Mouse (Mus musculus) hindbrain, embryonic 11.5 days (tissue): Measurements from ENCODE around the gene Uaca. TPM values are rescaled to one million over a fixed set of nuclear protein-coding genes. Genes with fewer than 3 reads are reported as not detected.

ENCODE experiments used
- ATAC-seq: fragments of 200-750 bp; cut with Nextera tagmentation; 2 replicates; pipeline ENCODE4 v1.8.0; 2017; ENCODE audit warnings: mild to moderate bottlenecking, moderate TSS enrichment, moderate library complexity; ENCODE audit not compliant: low FRiP score
- DNase-seq: peaks from one replicate; pipeline ENCODE4 v3.0.0-alpha.2; 2015; ENCODE audit warnings: low spot score
- H3K27ac ChIP-seq: fragments of 300-500 bp; sonication (generic); 2 replicates; pipeline ENCODE4 v1.5.1; 2014; ENCODE audit warnings: mild to moderate bottlenecking, low read depth, low read length
- H3K27me3 ChIP-seq: fragments of 300-500 bp; sonication (generic); 2 replicates; pipeline ENCODE4 v1.6.1; 2014; ENCODE audit warnings: mild to moderate bottlenecking, low read length, moderate library complexity, mixed read lengths; ENCODE audit not compliant: control insufficient read depth, insufficient read depth
- H3K36me3 ChIP-seq: fragments of 300-500 bp; sonication (generic); 2 replicates; pipeline ENCODE4 v1.6.1; 2014; ENCODE audit warnings: mild to moderate bottlenecking, low read length, moderate library complexity, mixed read lengths; ENCODE audit not compliant: control insufficient read depth, insufficient read depth
- H3K4me1 ChIP-seq: fragments of 300-500 bp; sonication (generic); replicated peaks from 2 replicates; pipeline ENCODE4 v1.6.1; 2014; ENCODE audit warnings: low read length, mixed read lengths; ENCODE audit not compliant: control insufficient read depth, insufficient read depth
- H3K4me2 ChIP-seq: fragments of 300-500 bp; sonication (generic); replicated peaks from 2 replicates; pipeline ENCODE4 v1.6.1; 2014; ENCODE audit warnings: mild to moderate bottlenecking, low read depth, low read length
- H3K4me3 ChIP-seq: fragments of 300-500 bp; sonication (generic); 2 replicates; pipeline ENCODE4 v1.5.1; 2014; ENCODE audit warnings: low read depth, low read length
- H3K9ac ChIP-seq: fragments of 300-500 bp; sonication (generic); 2 replicates; pipeline ENCODE4 v1.6.1; 2014; ENCODE audit warnings: low read depth, low read length
- H3K9me3 ChIP-seq: fragments of 300-500 bp; sonication (generic); 2 replicates; pipeline ENCODE4 v1.6.1; 2016; ENCODE audit warnings: low read length; ENCODE audit not compliant: control insufficient read depth
- WGBS: fragments of 180-500 bp; shearing (Covaris S2); extraction: QIAGEN DNeasy Blood & Tissue Kit; methylation state at CpG from one replicate; pipeline ENCODE4 v1.1.7; 2014; 5-methylcytosine and 5-hydroxymethylcytosine counted together
- polyA plus RNA-seq: library from polyadenylated mRNA; unstranded; fragments of >200 nt; fragmentation: Nextera tagmentation; extraction: Ambion mirVana; gene quantifications from 2 replicates; pipeline ENCODE4 v1.2.1, GENCODE M21; 2014

Uaca gene
- polyA plus RNA-seq, 1 experiment from 2014 or later = 22.3 TPM

DNA sequence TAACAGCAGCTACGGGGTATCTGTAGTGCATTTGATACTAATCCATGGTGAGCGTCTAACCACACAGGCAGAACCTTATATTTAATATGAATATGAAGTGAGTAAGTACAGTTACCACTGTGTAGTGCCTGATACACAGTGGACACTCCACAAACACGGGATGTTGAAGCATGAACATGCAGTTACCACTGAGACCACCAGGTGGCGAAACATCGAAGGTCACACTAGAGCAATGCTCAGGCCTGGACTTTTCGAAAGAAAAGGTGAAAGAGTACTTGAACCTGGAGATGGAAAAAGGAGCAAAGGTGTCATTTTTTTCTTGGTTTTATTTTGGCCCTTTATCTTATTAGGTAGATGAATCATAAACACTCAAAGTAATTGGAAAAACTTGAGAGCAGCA is 38.1 kb upstream of the Uaca start:
- H3K9me3 ChIP-seq = no peaks in the 10 kb centered on the region
- H3K27ac ChIP-seq = no peak overlapping the region
- no peaks in the 10 kb centered on the region for H3K36me3 ChIP-seq
- no peak for ATAC-seq
- no peaks in the 10 kb centered on the region for H3K4me1 ChIP-seq
- no peak overlapping the region for H3K4me2 ChIP-seq
- H3K27me3 ChIP-seq = no peaks in the 10 kb centered on the region
- peak; percentile 80 for DNase-seq
- H3K4me3 ChIP-seq = no peak overlapping the region
- WGBS = 38% methylated on average over 6 of the region's 6 CpGs
- no peak overlapping the region for H3K9ac ChIP-seq

GRCm38 (mm10) chr9:60756866-60757740 is 37.2 kb upstream of the Uaca start:
- Histone ChIP-seq H3K4me2 (no peak overlapping the region), H3K9ac (no peak overlapping the region), H3K4me1 (no peaks in the 10 kb centered on the region), H3K4me3 (no peak overlapping the region), H3K27ac (no peak overlapping the region), H3K9me3 (no peaks in the 10 kb centered on the region), H3K36me3 (no peaks in the 10 kb centered on the region), H3K27me3 (no peaks in the 10 kb centered on the region)
- ATAC-seq (no peak), DNase-seq (no peak)
- WGBS = 81% methylated on average over 15 of the region's 15 CpGs

DNA sequence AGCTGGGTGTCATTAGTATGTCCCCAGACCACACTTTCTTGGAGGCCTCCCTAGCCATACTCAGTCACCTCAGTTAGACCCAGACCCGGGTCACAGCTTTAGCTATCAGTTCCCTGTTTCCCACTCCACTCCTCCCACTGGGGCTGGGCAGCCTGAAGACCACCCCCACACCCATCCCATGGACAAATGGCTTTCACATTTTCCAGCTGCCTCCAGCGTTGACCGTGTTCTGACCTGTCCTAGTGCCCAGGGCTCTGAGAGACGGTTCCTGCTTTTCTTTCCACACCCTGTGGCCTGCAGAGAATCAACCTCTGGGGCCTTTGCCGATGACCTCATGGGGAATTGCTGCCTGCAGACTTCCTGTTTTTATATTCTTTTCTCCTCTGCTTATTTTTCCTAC is 36.5 kb upstream of the Uaca start:
- Histone ChIP-seq H3K36me3 (no peaks in the 10 kb centered on the region), H3K4me3 (no peak overlapping the region), H3K4me2 (no peak overlapping the region), H3K27ac (no peak overlapping the region), H3K9ac (no peak overlapping the region), H3K9me3 (no peaks in the 10 kb centered on the region), H3K27me3 (no peaks in the 10 kb centered on the region), H3K4me1 (no peaks in the 10 kb centered on the region)
- 44% methylated on average over 5 of the region's 5 CpGs for WGBS
- ATAC-seq (no peak), DNase-seq (no peak)

DNA sequence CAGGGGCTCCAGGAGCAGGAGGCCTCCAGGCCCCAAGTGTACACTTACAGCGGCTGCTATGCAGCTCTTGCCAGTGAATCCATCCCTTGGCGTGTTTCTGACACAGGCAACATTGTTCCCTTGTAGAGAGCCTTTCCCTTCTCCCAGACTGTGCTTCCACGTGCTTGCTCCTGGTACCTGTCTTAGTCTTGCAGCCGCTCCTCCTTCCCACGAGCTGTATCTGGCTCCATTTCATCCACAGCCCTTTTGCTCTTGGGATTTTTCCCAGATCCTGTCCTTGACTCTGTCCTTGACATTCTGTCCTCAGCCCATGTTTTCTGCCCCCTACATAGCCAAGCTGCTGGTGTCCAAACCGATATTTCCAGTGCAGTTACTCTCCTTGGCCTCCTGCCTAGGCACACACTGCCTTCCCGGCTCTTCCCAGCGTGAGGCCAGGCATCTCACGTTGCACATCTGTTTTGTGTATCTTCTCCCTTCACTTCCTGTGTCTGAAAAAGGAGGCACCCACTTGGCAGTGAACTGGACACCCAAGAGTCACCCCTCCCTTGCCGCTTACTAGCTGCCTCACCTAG is 34.8 kb upstream of the Uaca start:
- ATAC-seq = no peak
- 70% methylated on average over 10 of the region's 10 CpGs for WGBS

GRCm38 (mm10) chr9:60765181-60765580 is 29.2 kb upstream of the Uaca start:
- H3K27ac ChIP-seq = no peak overlapping the region
- ATAC-seq (no peak), DNase-seq (no peak)
- H3K9me3 ChIP-seq = no peaks in the 10 kb centered on the region
- H3K36me3 ChIP-seq = no peaks in the 10 kb centered on the region
- no peaks in the 10 kb centered on the region for H3K4me1 ChIP-seq
- H3K4me3 ChIP-seq = no peak overlapping the region
- no peak overlapping the region for H3K4me2 ChIP-seq
- 41% methylated on average over 2 of the region's 2 CpGs for WGBS
- no peaks in the 10 kb centered on the region for H3K27me3 ChIP-seq
- no peak overlapping the region for H3K9ac ChIP-seq

More for the DNA sequence above, 34.8 kb upstream of the Uaca start:
- Histone ChIP-seq H3K4me2 (no peak overlapping the region), H3K4me1 (no peaks in the 10 kb centered on the region), H3K27me3 (no peaks in the 10 kb centered on the region), H3K9me3 (no peaks in the 10 kb centered on the region), H3K27ac (no peak overlapping the region), H3K36me3 (no peaks in the 10 kb centered on the region), H3K4me3 (no peak overlapping the region), H3K9ac (no peak overlapping the region)
- no peak for DNase-seq

DNA sequence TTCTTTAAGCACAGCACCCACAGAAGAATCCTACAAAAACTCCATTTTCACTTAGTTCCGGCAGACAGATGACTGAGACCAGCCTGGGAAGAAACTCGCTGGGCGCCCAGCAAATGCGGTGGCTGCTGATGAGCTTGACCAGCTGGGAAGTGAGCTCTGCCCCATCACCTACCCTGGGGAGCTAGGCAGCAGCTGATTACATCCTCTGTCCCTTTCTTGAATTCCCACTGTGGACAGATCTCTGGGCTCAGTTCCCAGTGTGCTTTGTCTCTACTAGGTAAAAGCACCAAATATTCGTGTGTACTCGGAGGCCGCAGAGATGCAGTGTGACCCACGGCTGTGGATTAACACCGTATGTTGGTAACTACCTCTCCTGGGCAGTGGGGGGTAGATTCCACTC is 25.9 kb upstream of the Uaca start:
- Histone ChIP-seq H3K36me3 (no peaks in the 10 kb centered on the region), H3K27ac (no peak overlapping the region), H3K27me3 (no peaks in the 10 kb centered on the region), H3K4me3 (no peak overlapping the region), H3K9ac (no peak overlapping the region), H3K9me3 (no peaks in the 10 kb centered on the region), H3K4me2 (no peak overlapping the region), H3K4me1 (no peaks in the 10 kb centered on the region)
- no peak for DNase-seq
- ATAC-seq = no peak
- 66% methylated on average over 9 of the region's 9 CpGs for WGBS

GRCm38 (mm10) chr9:60769711-60770111 is 24.6 kb upstream of the Uaca start:
- Histone ChIP-seq H3K9ac (no peak overlapping the region), H3K27ac (no peak overlapping the region), H3K4me3 (no peak overlapping the region), H3K36me3 (no peaks in the 10 kb centered on the region), H3K4me2 (no peak overlapping the region), H3K4me1 (no peaks in the 10 kb centered on the region), H3K27me3 (no peaks in the 10 kb centered on the region), H3K9me3 (no peaks in the 10 kb centered on the region)
- 71% methylated on average over 6 of the region's 6 CpGs for WGBS
- ATAC-seq = no peak
- DNase-seq = no peak

DNA sequence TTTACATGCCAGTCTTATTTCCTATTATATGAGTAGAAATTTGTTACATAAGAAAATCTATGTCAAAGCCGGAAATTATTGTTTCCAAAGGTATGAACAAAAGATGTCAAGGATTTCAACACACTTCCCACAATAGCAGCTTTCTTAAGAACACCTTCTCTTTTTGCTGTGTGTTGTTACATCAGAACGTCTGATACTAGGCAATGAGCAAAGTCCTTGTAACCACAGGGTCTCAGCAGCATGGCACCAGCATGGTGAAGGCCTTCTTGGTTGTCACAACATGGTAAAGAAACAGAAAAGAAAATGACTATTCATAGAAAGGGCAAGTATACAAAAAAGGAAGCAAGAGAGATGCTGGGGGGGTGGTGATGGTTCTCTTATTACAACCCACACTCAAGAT is 20.6 kb upstream of the Uaca start:
- Histone ChIP-seq H3K9me3 (no peaks in the 10 kb centered on the region), H3K4me3 (no peak overlapping the region), H3K36me3 (no peaks in the 10 kb centered on the region), H3K4me2 (no peak overlapping the region), H3K27me3 (no peaks in the 10 kb centered on the region), H3K27ac (no peak overlapping the region), H3K4me1 (no peaks in the 10 kb centered on the region), H3K9ac (no peak overlapping the region)
- ATAC-seq = no peak
- 87% methylated on average over 2 of the region's 2 CpGs for WGBS
- DNase-seq = no peak

GRCm38 (mm10) chr9:60776899-60777298 is 17.4 kb upstream of the Uaca start:
- H3K9ac ChIP-seq = no peak overlapping the region
- WGBS = 87% methylated on average over 9 of the region's 9 CpGs
- H3K36me3 ChIP-seq = no peaks in the 10 kb centered on the region
- H3K4me3 ChIP-seq = no peak overlapping the region
- no peak overlapping the region for H3K4me2 ChIP-seq
- no peaks in the 10 kb centered on the region for H3K27me3 ChIP-seq
- no peaks in the 10 kb centered on the region for H3K4me1 ChIP-seq
- ATAC-seq (no peak), DNase-seq (no peak)
- no peaks in the 10 kb centered on the region for H3K9me3 ChIP-seq
- H3K27ac ChIP-seq = no peak overlapping the region
